Mouse (Mus musculus) heart, postnatal 14 days (tissue): ENCODE data around the gene Exoc6b. TPM values are rescaled to one million over a fixed set of nuclear protein-coding genes. Genes with fewer than 3 reads are reported as not detected.

Experiments
- DNase-seq, 2 experiments: peaks; one replicate each; pipeline ENCODE4 v3.0.0; 2021 to 2022
- intact Hi-C: fragments of 180-260 bp; cut with DNase I; formaldehyde crosslinking; loops from one replicate; pipeline ENCODE4 v1.15.1; 2025
- total RNA-seq, 2 experiments: library from RNA; stranded (reverse); gene quantifications; 2 replicates each; pipeline ENCODE4 v1.2.3; 2021

Exoc6b gene
- total RNA-seq, 2 experiments from 2014 or later, result 21.2 to 21.9 TPM

DNA sequence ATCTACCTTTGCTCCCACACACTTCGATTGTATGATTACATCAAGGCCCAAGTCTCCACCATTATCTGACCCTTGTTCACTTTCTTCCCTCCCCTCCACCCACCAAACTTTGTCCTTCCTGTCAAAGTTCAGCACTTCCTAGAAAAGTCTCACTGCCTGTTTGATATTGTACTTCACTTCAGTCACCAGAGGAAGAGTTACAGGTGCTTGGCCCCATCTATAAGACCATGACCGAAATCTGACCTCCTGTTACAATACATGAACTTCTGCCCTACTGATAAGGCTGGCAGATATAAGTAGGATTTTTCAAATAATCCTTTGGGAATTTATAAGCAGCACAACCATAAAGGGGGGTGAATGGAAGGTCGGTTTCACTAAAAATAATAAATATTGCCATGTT, 182.8 kb downstream of the Exoc6b start:
- no peak for DNase-seq
- intact Hi-C loops, result no loop called here

DNA sequence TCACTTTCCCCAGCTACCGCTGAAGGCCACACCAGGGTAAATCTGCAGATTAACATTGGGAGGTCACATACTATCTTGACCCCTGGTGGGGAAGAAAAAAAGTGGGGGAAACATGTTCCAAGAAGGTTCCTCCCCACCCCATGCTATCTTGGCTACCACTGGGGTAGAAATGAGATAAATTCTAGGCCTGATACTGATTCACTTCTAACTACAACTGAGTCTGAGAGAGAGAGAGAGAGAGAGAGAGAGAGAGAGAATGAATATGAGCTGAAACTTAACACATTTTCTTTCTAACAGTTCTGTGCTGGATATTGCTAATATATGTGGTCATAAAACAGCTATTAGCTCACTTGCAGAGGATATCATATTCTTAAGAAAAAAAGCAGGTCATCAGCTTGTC, 184.2 kb downstream of the Exoc6b start:
- no peak for DNase-seq
- intact Hi-C loops, result no loop called here

GRCm38 (mm10) chr6:84883720-84884119, 185.6 kb downstream of the Exoc6b start:
- DNase-seq, result no peak
- intact Hi-C loops, result no loop called here

DNA sequence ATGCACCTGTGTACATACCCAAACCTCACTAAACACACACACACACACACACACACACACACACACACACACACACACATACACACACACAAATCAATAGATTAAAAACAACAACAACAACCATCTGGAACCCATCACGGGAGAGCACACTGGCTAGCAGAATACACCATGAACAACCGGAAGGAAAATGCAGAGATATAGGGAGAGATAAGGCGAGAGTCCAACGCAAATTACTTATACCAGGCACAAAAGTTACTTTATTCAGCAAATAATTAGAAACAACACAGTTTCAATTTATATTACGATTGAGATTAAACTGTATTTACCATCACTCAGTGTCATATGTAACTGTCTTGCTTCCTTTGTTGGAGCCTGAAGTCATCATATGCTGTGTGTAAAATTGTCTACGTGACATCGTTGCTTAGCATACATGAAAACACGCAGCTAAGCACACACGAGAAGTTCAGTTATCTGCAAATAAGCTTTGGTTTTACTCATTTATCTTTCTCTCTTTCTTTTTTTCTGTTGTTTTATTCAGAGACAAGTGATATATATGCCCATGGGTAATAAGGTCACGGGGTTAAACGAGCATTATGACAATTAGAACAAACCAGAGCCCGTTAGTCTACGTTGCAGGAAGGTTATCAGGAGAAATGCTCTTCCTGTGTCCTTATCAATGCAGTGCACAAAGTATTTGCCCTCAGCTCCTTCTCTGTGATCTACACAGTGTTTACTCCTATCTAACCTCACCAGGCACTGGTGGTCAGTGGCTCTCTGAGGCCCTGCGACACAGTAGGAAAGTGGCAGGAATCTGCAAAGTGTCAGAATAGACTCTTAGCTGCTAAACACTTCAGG, 186.4 kb downstream of the Exoc6b start:
- intact Hi-C loops, result no loop called here
- no peak for DNase-seq

- intact Hi-C loops, result no loop called here
- no peak for DNase-seq
These were observed 193.4 kb downstream of the Exoc6b start for GRCm38 (mm10) chr6:84875869-84876268.

GRCm38 (mm10) chr6:84867114-84867513, 202.2 kb downstream of the Exoc6b start:
- intact Hi-C loops, result no loop called here
- no peak for DNase-seq

- intact Hi-C loops, result no loop called here
- DNase-seq, result no peak
These were observed 204.7 kb downstream of the Exoc6b start for GRCm38 (mm10) chr6:84864625-84865024.

- no peak for DNase-seq
- intact Hi-C loops, result no loop called here
These were observed 205.4 kb downstream of the Exoc6b start for GRCm38 (mm10) chr6:84863816-84864375.

DNA sequence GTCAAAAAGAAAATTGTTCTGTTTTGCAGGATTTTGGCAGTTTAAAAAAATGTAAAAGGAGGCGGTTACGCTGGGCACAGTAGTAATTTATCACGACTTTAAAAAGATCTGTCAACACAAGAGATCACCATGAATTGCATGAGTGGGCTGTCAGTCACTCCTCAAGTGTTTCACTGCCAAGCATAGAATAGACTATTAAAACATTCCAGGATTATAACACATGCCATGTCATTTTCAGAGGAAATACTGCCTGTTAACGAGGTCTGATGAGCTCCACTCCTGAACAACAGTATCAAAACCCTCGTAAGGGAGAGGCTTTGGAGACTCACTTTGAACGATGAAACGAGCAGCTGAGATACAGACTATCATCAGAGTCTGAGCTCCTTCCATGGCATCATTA, 223.6 kb downstream of the Exoc6b start:
- DNase-seq, result no peak
- intact Hi-C loops, result no loop called here

GRCm38 (mm10) chr6:84841138-84841537, 228.2 kb downstream of the Exoc6b start:
- intact Hi-C loops, result no loop called here
- no peak for DNase-seq

DNA sequence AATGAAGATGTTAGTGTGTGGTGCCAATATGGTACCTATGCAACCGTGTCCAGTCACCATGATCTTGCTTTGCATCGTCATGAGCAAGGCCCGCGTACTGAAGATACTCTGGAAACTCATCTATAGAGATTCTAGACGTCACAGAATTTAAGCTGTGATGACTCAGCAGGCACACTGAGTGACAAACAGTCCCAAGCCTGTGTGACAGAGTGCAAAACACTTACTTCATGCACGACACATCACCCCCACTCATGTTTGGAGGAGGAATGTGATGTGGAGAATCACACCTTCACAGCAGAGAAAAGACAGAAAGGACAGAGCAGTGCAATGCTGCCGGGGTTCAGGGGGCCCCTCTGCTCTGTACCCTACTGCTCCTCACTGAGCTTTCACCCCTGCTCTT, 261.8 kb downstream of the Exoc6b start:
- no peak for DNase-seq
- intact Hi-C loops, result no loop called here

DNA sequence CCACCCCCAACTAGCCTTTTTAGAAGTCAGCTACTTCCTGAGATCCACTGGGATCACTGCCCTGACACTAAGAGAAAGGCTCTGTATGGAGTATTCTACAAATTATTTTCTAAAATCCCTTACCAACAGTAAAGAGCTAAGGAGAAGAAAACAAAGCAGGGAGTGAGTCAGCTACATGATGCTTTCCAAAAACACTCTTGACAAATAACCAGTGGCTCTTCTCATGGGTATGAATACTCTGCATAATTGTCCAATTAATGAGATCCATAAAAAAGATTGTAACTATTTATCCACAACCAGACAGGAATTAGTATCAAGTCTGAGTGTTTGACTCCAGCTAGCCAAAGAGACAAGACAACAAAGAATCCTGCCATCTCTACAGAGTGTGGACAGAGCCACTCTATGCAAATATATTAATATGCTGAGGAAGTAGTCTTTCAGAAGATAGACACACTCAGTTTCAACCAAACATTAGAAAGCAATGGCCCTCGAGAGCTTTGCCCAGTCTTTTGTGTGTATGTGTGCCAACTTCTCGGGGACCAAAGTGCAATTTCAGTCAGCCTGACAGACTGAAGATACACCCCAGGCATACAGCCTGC, 263.1 kb downstream of the Exoc6b start:
- intact Hi-C loops, result no loop called here
- no peak for DNase-seq

DNA sequence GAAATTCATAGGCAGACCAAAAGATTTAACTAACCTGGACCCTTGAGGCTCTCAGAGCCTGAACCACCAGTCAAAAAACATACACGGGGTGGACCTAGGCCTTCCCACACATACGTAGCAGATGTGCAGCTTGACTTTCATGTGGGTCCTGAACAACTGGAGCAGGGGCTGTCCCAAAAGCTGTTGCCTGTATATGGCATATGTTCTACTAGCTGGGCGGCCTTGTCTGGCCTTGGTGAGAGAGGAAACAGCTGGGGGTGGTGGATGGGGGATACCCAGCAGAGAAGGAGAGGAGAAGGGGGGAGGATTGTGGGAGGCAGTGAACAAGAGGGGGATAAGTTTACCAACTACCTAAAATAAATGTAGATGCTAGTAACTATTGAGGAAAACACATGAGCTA, 270.6 kb downstream of the Exoc6b start:
- intact Hi-C loops, result no loop called here
- DNase-seq, result no peak

DNA sequence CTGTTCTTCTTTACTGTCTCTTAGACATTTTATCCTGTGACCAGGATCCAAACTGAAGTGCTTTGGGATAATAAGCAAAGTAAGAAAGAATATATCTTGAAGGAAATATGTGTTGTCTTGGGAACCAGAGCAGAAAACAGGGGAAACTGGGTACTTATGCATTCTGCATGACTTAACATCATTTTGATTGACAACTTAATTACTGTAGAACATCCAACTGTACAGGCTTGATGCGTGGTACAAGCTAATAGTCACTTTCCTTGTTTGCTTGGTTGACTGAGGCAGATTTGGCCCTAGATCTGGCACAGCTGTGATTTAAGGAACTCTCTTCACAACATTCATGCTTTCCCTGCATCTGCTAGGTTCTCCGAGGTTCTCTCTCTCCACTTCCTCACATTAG, 285.3 kb downstream of the Exoc6b start:
- DNase-seq, result no peak
- intact Hi-C loops, result no loop called here

DNA sequence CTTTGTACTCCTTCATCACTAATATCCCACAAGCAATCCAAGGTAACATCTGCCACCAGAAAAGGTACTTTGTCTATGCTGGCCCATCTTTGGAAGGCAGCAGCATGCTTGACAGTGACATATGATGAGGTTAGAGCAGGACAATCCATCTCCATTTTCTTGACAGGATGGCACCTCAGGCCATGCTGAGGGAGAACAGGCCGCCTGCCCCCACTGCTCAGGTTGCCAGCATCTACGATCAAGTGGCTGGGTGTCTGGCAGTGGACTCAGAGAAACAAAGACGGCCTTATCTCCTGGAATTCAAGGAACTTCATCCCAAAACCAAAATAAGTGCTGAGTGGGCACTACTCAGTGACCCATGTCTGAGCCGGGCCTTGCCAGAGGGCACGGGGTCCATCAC, 289.3 kb downstream of the Exoc6b start:
- intact Hi-C loops, result no loop called here
- DNase-seq, result no peak

- intact Hi-C loops, result no loop called here
- peak in 1 of 2 experiments; percentile 4 for DNase-seq
These were observed 290.3 kb downstream of the Exoc6b start for GRCm38 (mm10) chr6:84778970-84779369.

GRCm38 (mm10) chr6:84775908-84776307, 293.4 kb downstream of the Exoc6b start:
- intact Hi-C loops, result no loop called here
- DNase-seq, result no peak

DNA sequence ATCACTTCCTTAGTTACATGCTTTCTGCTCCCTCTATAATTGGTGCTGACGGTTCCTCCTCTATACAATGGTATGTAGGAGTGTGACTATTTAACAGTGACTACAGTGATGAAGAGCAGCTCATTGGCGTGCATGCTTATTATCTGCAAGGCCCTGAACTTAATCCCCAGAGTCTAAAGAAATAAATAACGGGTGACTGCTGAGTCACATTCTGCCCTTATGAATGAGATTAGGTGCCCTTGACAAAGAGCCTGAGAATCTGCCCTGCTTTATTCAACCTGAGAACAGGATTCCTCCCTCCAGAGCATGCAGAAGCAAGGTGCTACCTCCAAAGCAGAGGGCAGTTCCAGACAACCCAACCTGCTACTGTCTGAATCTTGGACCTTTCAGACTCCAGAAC, 314.0 kb downstream of the Exoc6b start:
- DNase-seq, result no peak
- intact Hi-C loops, result no loop called here

- intact Hi-C loops, result no loop called here
These were observed 316.4 kb downstream of the Exoc6b start for GRCm38 (mm10) chr6:84752806-84753420.

GRCm38 (mm10) chr6:84751409-84751808, 317.9 kb downstream of the Exoc6b start:
- intact Hi-C loops, result no loop called here
- no peak for DNase-seq

More at GRCm38 (mm10) chr6:84752806-84753420, 316.4 kb downstream of the Exoc6b start:
- DNase-seq, result no peak

- intact Hi-C loops, result no loop called here
- no peak for DNase-seq
These were observed 322.4 kb downstream of the Exoc6b start for GRCm38 (mm10) chr6:84746847-84747395.
